Mouse (Mus musculus) hindbrain, embryonic 16.5 days (tissue): ENCODE results near the gene Wdr75. TPM values are rescaled to one million over a fixed set of nuclear protein-coding genes. Genes with fewer than 3 reads are reported as not detected.

Experiments
- ATAC-seq: fragments of 200-750 bp; cut with Nextera tagmentation; 2 replicates; pipeline ENCODE4 v1.8.0; 2017; ENCODE audit warnings: moderate TSS enrichment, moderate library complexity
- H3K27ac ChIP-seq: fragments of 300-500 bp; sonication (generic); 2 replicates; pipeline ENCODE4 v1.5.1; 2014; ENCODE audit warnings: low read depth, mild to moderate bottlenecking, control low read depth, low read length, moderate library complexity
- H3K27me3 ChIP-seq: fragments of 300-500 bp; sonication (generic); replicated peaks from 2 replicates; pipeline ENCODE4 v1.6.1; 2014; ENCODE audit warnings: low read length; ENCODE audit not compliant: control insufficient read depth, insufficient read depth
- H3K36me3 ChIP-seq: fragments of 300-500 bp; sonication (generic); 2 replicates; pipeline ENCODE4 v1.6.1; 2014; ENCODE audit warnings: mild to moderate bottlenecking, low read length, moderate library complexity, mixed read lengths; ENCODE audit not compliant: control insufficient read depth, insufficient read depth
- H3K4me1 ChIP-seq: fragments of 300-500 bp; sonication (generic); 2 replicates; pipeline ENCODE4 v1.6.1; 2014; ENCODE audit warnings: low read depth, low read length; ENCODE audit not compliant: control insufficient read depth, insufficient read depth
- H3K4me2 ChIP-seq: fragments of 300-500 bp; sonication (generic); 2 replicates; pipeline ENCODE4 v1.6.1; 2014; ENCODE audit warnings: mild to moderate bottlenecking, low read length, control low read depth, moderate library complexity
- H3K4me3 ChIP-seq: fragments of 300-500 bp; sonication (generic); 2 replicates; pipeline ENCODE4 v1.5.1; 2014; ENCODE audit warnings: mild to moderate bottlenecking, low read length, control low read depth, moderate library complexity
- H3K9ac ChIP-seq: fragments of 300-500 bp; sonication (generic); 2 replicates; pipeline ENCODE4 v1.6.1; 2014; ENCODE audit warnings: low read depth, mild to moderate bottlenecking, control low read depth, low read length, moderate library complexity
- H3K9me3 ChIP-seq: fragments of 300-500 bp; sonication (generic); 2 replicates; pipeline ENCODE4 v1.6.1; 2014; ENCODE audit warnings: mild to moderate bottlenecking, low read length, moderate library complexity; ENCODE audit not compliant: control insufficient read depth
- WGBS: fragments of 180-500 bp; shearing (Covaris S2); extraction: QIAGEN DNeasy Blood & Tissue Kit; methylation state at CpG from one replicate; pipeline ENCODE4 v1.1.7; 2014; 5-methylcytosine and 5-hydroxymethylcytosine counted together
- polyA plus RNA-seq: library from polyadenylated mRNA; unstranded; fragments of >200 nt; fragmentation: Nextera tagmentation; extraction: Ambion mirVana; gene quantifications from 2 replicates; pipeline ENCODE4 v1.2.1, GENCODE M21; 2015

Gene Wdr75
- polyA plus RNA-seq, 1 experiment from 2014 or later: 50.1 TPM

DNA sequence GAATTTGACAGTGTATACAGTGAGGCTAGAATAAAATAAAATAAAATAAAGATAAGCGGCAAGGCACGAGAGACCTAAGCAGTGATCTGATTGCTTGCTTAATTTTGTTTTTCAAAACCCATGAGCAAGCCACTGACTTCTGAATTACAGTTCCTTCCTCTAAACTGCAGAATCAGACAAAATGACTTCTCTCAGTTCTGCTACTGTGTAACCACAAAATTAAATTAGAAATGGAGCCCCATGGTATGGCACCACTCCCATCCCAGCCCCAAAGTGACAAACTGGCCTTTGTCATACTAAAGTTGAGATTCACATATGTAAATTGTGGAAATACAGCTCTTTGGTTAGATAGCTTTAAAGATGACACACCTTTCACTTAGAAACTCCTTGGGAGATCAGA is 31.8 kb downstream of the Wdr75 start:
- no peak overlapping the region for H3K4me3 ChIP-seq
- no peaks in the 10 kb centered on the region for H3K4me1 ChIP-seq
- no peak overlapping the region for H3K9ac ChIP-seq
- no peak overlapping the region for H3K27ac ChIP-seq
- no peak overlapping the region for H3K4me2 ChIP-seq
- ATAC-seq: no peak
- WGBS: 92% methylated on average over 2 of the region's 2 CpGs
- no peaks in the 10 kb centered on the region for H3K9me3 ChIP-seq
- H3K27me3 ChIP-seq: no peaks in the 10 kb centered on the region
- peaks cover 16% of the 10 kb centered on the region for H3K36me3 ChIP-seq

DNA sequence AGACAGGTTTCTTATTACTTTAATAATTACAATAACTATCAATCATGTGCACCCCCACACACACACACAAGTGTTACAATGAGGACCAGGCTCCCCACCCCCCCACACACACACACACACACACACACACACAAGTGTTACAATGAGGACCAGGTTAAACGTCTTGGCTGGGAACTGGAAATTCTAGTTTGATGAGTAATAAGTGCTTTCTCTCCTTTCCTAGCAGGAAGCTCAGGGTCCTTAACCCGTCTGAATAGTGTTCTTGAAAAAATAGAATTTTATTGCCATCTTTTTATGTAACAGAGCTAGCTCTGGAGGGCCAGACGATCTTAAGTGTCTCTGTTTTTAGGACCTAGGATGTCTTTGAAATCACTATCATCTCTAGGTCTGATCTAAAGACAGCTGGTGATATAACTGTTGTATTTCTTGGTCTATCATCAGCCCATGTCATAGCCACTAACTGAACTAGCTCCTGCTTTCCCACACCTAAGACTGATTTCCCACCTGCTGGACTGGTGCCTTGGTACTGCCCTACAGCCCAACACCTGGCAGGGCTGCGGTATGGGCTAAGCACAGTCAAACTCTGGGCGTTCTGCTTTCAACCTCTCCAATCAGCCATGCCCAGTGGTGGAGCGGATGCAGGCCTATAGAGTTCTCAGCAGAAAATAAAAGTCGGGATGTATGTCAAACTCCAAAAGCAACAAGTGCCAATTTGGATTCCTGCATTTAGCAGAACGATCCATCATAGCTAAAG is 35.7 kb downstream of the Wdr75 start:
- Histone ChIP-seq H3K9me3 (no peaks in the 10 kb centered on the region), H3K9ac (no peak overlapping the region), H3K27me3 (no peaks in the 10 kb centered on the region), H3K27ac (no peak overlapping the region), H3K36me3 (no peaks in the 10 kb centered on the region), H3K4me3 (no peak overlapping the region), H3K4me2 (no peak overlapping the region), H3K4me1 (no peaks in the 10 kb centered on the region)
- WGBS: 93% methylated on average over 8 of the region's 8 CpGs
- ATAC-seq: no peak

DNA sequence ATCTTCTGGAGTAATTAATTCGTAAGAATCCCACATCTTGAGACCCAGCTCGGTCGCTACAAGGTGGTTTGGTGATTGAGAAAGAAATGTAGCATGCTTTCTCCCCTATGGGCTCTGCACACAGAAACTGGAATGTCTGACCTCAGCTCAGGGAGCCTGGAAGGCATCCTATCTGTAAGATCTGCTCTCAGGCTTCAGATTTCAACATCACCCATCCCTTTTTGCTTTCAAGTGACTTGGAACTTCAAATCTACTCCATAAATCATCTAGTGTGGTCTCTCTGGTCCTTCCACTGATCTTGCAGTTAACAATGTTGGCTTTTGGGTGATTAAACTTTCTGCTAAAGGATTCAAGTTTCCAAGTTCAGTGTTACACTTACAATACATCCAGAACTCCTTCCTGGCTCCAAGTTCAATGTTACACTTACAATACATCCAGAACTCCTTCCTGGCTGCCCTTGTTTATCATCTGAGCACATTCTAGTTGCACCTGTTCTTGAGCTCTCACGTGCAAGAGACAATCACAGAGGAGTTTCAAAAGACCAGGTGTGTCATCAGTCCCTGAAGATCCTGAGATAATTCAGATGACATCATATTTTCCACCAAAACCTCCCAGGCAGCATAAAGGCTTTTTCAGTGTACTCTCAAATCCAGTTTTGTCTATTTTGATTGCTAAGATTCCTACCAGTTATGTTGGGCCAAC is 40.5 kb downstream of the Wdr75 start:
- H3K9ac ChIP-seq: no peak overlapping the region
- H3K9me3 ChIP-seq: no peaks in the 10 kb centered on the region
- no peak overlapping the region for H3K4me3 ChIP-seq
- no peak overlapping the region for H3K27ac ChIP-seq
- no peak overlapping the region for H3K4me2 ChIP-seq
- no peaks in the 10 kb centered on the region for H3K4me1 ChIP-seq
- 93% methylated on average over 4 of the region's 4 CpGs for WGBS
- no peaks in the 10 kb centered on the region for H3K27me3 ChIP-seq
- no peak for ATAC-seq
- no peaks in the 10 kb centered on the region for H3K36me3 ChIP-seq

DNA sequence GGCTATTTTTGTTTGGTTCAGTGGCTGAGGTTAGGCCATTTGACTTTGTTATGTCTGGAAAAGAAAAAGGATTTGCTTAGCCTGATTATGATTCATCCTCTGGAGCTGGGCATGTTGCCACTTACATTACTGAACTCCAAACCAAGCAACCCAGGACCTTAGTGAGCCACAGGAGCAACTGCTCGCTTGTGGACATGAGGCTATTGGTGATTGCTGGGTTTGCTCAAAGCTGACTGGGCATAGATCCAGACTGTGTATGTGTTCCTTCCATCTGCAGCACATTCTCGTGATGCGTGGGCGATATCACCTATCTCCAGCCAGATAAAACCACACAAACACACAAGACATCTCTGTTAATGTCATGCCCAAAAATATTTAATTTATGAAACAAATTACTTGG is 42.8 kb downstream of the Wdr75 start:
- Histone ChIP-seq H3K9me3 (no peaks in the 10 kb centered on the region), H3K27me3 (no peaks in the 10 kb centered on the region), H3K27ac (no peak overlapping the region), H3K36me3 (no peaks in the 10 kb centered on the region), H3K4me2 (no peak overlapping the region), H3K4me3 (no peak overlapping the region), H3K9ac (no peak overlapping the region), H3K4me1 (no peaks in the 10 kb centered on the region)
- ATAC-seq: peak; percentile 76; the same call in 1 of the 2 replicates
- 58% methylated on average over 4 of the region's 4 CpGs for WGBS

DNA sequence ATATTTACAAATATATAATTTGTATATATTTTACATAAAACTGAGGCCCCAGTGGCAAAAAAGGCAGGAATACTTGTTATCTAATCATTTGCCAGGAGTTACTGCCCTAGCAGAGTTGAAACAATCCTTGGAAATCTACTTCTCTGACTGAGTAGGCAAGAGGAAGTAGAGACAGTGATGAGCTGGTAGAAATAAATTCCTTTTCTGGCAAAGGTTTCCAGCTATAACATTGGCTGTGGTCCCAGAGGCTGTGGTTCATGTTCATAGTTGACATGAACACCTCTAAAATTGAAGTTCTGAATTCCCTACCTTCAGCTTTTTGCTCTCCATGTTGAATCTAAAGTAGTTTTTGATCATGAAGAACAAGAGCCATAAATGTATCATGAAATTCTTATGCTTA is 43.3 kb downstream of the Wdr75 start:
- Histone ChIP-seq H3K4me1 (no peaks in the 10 kb centered on the region), H3K36me3 (no peaks in the 10 kb centered on the region), H3K4me2 (no peak overlapping the region), H3K27me3 (no peaks in the 10 kb centered on the region), H3K27ac (no peak overlapping the region), H3K4me3 (no peak overlapping the region), H3K9ac (no peak overlapping the region), H3K9me3 (no peaks in the 10 kb centered on the region)
- no peak for ATAC-seq

DNA sequence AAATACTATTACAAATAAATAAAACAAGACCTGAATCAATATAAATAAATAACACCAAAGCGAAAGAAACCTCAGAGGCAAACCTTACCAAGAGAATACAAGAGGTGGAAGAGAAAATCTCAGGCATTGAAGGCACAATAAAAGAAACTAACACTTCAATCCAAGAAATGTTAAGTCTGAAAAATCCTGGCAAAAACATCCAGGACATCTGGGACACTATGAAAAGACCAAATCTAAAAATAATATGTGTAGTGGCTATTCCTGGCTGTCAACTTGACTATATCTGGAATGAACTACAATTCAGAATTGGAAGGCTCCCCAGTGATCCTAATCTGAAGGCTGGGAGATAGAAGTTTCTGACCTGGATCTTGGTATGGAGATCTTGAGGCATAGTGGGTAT is 50.5 kb downstream of the Wdr75 start:
- Histone ChIP-seq H3K9me3 (no peaks in the 10 kb centered on the region), H3K27ac (no peak overlapping the region), H3K36me3 (no peaks in the 10 kb centered on the region), H3K27me3 (no peaks in the 10 kb centered on the region), H3K4me2 (no peak overlapping the region), H3K4me1 (no peaks in the 10 kb centered on the region), H3K4me3 (no peak overlapping the region), H3K9ac (no peak overlapping the region)
- ATAC-seq: no peak
- WGBS: 85% methylated on average over 1 of the region's 1 CpGs

DNA sequence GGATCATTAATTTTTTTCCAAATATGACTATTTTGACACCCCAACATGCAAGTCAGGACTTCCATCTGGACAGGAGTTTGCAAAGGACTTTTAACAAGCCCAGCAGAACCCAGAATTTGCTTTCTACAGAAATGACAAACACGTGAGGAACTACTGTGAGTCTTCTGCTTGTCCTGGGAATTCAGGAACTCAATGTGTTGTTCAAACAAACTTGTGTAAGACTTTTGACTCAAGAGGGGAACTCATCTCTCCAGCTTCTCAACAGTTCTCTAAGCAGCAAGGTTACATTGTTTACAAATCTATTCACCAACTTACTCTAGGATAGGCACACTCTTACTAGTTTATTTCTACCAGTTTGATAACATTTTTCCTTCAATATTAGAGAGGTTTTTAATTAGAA is 63.1 kb downstream of the Wdr75 start:
- no peak overlapping the region for H3K27ac ChIP-seq
- WGBS: 74% methylated on average over 1 of the region's 1 CpGs
- H3K9ac ChIP-seq: no peak overlapping the region
- H3K4me1 ChIP-seq: no peaks in the 10 kb centered on the region
- no peak overlapping the region for H3K4me3 ChIP-seq
- no peak for ATAC-seq
- H3K27me3 ChIP-seq: no peaks in the 10 kb centered on the region
- H3K4me2 ChIP-seq: no peak overlapping the region
- H3K36me3 ChIP-seq: no peaks in the 10 kb centered on the region
- no peaks in the 10 kb centered on the region for H3K9me3 ChIP-seq

DNA sequence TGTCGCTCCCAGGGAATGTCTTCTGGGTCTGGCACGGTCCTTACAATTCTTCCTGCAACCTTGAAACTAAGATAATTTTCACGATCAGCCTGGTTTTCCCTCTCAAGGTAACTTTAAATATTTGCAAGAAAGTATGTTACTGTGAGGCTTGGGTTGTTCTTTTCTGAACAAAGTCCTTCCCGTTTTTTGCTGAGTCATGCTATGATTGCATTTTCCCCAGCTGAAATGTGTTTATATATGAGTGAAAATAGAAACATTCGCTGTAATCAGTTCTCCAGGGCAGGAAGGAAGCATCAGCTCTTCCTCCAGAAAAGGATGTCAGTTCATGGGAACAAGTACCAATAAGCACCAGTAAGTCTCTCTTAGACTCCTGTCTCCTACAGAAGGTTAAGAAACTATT is 65.4 kb downstream of the Wdr75 start:
- Histone ChIP-seq H3K9me3 (no peaks in the 10 kb centered on the region), H3K4me1 (no peaks in the 10 kb centered on the region), H3K4me2 (no peak overlapping the region), H3K36me3 (no peaks in the 10 kb centered on the region), H3K27me3 (no peaks in the 10 kb centered on the region), H3K27ac (no peak overlapping the region), H3K4me3 (no peak overlapping the region), H3K9ac (no peak overlapping the region)
- ATAC-seq: no peak
- 66% methylated on average over 5 of the region's 5 CpGs for WGBS

DNA sequence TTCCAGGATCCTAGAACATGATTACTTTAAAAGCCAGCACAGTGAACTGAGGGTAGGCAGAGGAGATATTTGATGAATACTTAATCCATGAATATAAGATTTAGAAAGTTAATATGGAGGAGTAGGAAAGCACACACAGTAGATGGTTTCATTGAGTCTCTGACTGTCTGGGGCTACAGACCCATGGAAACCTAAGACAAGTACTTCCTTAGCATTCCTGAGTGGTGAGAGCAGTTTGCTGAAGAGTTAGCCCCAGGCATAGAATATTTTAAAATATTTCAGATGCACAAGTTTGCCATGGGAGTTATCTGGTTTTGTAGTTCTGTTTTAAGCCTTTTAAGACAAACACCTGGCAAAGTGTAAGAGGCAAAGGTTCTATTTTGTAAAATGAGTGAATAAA is 66.2 kb downstream of the Wdr75 start:
- Histone ChIP-seq H3K36me3 (no peaks in the 10 kb centered on the region), H3K4me1 (no peaks in the 10 kb centered on the region), H3K4me3 (no peak overlapping the region), H3K9me3 (no peaks in the 10 kb centered on the region), H3K4me2 (no peak overlapping the region), H3K27me3 (no peaks in the 10 kb centered on the region), H3K27ac (no peak overlapping the region), H3K9ac (no peak overlapping the region)
- ATAC-seq: no peak
